Mouse (Mus musculus) lung, adult 18-20 months (tissue): ENCODE data around the gene Ildr1.

Source experiments
- DNase-seq, 2 experiments: peaks; one replicate each; pipeline ENCODE4 v3.0.0; 2022; ENCODE audit warnings: mixed read lengths in 2 of 2

Ildr1 gene

DNA sequence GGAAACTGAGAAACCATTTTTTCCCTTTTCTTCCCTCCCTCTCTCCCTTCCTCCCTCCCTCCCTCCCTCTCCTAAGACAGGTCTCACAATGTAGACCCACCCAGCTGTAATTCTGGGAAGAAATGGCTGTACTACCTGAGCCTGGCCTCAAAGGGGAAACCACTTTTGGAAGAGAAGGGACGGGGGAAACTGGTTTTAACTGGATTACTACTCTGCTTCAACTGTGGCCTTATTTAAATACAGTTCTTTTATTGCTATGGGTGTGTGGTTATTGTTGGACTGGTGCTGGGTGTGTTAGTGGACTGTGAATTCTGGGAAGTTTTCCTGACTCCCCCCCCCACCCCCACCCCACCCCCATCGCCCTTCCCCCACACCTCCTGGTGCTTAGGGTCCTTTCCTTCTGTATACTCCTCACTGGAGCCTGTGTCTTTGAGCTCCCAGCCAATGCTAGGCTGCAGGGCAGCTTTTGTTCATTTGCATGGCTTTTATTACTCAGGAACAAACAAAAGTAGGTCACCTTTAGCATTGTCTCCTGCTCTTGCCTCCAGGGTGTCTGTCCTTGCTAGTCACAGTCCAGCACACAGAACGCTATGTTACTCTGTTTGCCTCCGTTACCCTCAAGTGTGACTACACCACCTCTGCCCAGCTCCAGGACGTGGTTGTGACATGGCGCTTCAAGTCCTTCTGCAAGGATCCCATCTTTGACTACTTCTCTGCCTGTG lies 14.1 kb downstream of the Ildr1 start:
- DNase-seq: no peak

DNA sequence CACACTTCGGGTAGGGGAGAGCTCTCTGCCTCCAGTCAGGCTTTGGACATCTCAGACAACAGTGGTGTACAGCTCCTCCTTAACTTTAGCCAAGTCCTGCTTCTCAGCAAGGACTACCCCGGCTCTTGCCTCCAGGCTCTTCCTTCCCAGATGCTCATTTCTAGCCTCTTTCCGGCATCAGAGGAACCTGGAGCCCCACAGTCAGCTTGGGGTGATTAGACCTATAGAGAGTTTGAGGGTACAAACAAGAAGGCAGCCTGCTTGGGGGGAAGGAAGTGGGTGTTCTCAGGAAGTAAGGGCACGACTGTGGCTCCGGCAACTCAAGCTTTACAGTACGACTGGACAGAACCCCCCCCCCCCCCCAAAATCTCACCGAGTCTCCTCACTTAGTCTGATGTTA lies 15.0 kb downstream of the Ildr1 start:
- DNase-seq: no peak

DNA sequence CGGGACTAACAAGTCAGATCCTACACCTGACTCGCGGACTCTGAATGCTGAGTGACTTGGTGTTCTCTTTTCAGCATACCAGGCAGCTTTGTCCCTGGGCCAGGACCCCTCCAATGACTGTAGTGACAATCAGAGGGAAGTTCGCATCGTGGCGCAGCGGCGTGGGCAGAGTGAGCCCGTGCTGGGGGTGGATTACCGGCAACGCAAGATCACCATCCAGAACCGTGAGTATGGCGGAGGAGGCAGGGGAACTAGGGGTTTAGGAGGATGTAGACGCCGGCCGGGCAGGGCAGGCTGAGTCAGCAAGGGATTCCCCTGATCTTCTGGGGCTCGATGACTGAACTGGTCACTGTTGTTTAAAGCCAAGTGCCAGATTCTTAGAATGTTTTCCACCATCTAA lies 15.6 kb downstream of the Ildr1 start:
- peak in 1 of 2 experiments; percentile 24 for DNase-seq

DNA sequence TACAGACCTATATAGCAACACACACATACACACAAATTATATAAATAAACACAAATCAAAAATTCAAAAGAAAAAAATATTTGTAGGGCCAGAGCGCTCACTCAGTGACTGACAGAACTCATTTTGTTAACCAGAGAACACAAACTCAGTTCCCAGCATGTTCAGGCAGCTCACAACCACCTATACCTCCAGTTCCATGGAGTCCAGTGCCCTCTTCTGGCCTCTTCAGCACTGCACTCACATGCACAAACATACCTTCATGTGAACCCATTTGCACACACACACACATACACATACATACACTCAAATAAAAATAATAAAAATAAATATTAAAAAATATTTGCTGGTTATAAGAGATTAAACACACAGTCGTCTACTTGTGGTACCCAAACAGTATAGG lies 17.0 kb downstream of the Ildr1 start:
- DNase-seq: no peak

GRCm38 (mm10) chr16:36711760-36712159 lies 18.0 kb downstream of the Ildr1 start:
- DNase-seq: peak; percentile 35 to 45

- DNase-seq: no peak
Measured at GRCm38 (mm10) chr16:36717481-36717880, 23.7 kb downstream of the Ildr1 start.

GRCm38 (mm10) chr16:36718637-36719036 lies 24.9 kb downstream of the Ildr1 start:
- DNase-seq: no peak

GRCm38 (mm10) chr16:36720194-36721055 lies 26.6 kb downstream of the Ildr1 start:
- no peak for DNase-seq

DNA sequence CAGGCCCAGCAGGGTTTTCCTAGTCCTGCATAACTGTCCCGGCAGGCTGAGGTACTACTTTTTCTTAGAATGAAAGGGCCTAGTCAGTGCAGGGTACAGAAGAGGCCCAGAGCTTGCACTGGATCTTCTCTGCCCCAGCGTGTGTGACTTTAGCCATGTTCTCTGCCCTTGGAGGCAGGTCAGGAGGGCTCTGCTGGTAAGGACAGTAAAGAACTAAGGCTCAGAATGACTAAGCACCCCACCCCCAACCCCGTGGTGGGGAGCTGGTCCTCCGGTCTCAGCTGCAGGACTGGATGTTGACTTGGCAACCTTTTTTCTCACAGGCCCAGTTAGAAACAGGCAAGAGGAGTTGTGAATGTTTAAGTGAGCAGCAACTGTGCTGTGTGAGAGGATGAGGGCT lies 29.0 kb downstream of the Ildr1 start:
- no peak for DNase-seq

DNA sequence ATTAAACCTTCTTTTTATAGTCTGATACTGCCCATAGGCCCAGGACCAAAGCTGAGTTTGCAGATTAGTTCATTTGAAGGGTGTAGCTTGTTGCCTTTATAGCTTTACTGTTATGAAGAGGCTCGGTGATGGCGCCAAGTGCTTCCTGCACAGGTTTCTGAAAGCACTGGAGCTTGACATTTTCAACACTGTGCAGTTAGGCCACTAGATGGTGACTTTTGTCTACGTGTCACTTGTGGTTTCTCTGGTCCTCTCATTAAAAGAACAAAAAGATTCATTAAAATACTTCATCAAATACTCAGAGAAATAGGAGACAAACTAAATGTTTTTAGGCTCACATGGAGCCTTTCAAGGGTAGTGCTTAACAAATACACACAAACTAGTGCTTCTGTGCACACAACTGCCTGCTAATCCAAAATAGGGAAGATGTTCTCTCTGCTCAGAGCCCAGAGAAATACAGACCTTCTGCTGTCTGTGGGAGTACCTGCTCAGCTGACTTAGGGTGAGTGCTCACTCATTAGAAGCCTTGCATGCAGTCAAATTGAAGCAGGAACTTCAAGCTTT lies 30.2 kb downstream of the Ildr1 start:
- peak in 1 of 2 experiments; percentile 19 for DNase-seq

GRCm38 (mm10) chr16:36728959-36729358 lies 35.2 kb downstream of the Ildr1 start:
- DNase-seq: no peak

- no peak for DNase-seq
Measured at GRCm38 (mm10) chr16:36732572-36732971, 38.8 kb downstream of the Ildr1 start.

DNA sequence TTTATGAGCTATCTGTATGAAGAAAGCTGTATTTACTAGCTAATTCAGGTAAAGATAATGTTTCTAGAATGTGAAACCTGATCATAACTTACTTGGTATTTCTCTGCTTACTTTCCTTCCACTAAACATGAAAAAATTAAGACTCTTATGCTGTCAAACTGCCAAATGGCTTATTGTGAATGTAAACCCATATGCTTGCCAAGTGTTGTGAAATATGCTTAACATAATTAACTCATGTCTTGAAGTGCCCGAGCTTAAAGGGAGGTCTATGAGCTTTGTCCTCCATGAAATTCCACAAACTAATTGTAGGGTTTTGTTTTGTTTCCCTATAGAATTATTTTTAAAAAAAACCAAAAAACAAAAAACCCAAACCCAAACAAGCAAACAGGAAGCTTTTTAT lies 40.0 kb downstream of the Ildr1 start:
- DNase-seq: no peak

- peak; percentile 45 to 67 for DNase-seq
Measured at GRCm38 (mm10) chr16:36735421-36735820, 41.6 kb downstream of the Ildr1 start.

DNA sequence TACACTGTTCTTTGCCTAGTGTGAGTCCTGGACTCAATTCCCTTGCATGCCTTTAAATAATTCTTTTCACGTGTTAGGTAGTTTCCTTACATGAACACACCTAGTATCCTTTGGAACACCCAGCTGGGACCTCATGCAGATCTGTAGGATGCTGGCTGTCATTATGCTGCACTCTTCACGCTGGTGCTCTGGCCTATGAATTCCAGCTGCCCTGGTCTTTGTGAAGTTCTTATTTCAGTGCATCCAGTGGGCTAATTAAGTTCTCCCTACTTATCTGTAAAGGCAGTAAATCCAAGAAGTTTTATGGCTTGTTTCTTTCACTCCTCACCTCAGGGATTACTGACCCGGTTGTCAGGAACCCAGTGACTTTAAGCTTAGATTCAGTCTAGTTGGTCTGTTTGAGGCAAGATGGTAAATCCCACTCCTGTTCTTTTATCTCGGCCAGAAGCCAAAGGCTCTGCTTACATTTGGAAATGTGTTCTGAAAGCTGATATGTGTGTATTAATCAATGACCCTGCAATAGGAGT lies 45.7 kb downstream of the Ildr1 start:
- DNase-seq: no peak

DNA sequence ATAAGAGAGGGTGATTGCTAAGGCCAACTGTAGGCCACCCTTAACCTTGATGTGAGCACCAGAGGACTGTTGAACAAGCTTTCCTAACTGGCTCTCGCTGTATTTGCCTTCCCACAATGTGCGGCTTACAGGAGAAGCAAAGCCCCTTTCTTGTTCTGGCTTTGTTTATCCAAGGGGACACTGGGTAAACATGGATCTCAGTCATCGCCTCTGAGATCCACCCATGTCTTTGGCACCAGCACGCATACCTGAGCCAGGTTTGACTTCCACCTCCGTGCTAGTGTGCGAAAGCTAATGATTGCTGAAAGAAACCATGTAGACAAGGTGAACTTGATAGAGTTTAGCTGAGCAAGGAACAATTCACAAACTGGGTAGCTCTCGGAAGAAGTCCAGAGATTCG lies 49.8 kb downstream of the Ildr1 start:
- DNase-seq: peak in 1 of 2 experiments; percentile 34

GRCm38 (mm10) chr16:36747068-36747467 lies 53.3 kb downstream of the Ildr1 start:
- DNase-seq: peak; percentile 11 to 44

- no peak for DNase-seq
Measured at GRCm38 (mm10) chr16:36747767-36748166, 54.0 kb downstream of the Ildr1 start.

- DNase-seq: no peak
Measured at GRCm38 (mm10) chr16:36751979-36752378, 58.2 kb downstream of the Ildr1 start.

DNA sequence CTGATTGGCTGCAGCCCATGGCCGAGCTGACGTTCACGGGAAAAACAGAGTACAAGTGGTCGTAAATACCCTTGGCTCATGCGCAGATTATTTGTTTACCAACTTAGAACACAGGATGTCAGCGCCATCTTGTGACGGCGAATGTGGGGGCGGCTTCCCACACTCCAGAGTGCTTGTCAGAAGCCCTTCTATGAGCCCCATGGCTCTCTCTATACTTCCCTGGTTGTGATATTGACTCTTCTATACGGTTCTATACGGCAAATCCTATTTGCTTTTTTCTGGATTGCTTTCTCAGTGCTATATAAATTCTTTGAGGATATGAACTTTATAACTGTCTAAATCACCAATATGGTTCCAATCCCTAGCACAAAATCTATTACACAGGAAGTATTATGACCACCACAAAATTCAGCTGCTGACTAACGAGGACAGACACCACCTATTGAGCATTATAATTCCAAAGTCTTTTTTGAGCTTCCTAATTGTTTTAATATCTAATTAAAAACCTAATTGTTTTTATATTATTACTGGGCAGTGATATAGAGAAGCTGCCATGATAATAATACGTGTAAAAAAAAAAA lies 76.5 kb downstream of the Ildr1 start:
- no peak for DNase-seq

DNA sequence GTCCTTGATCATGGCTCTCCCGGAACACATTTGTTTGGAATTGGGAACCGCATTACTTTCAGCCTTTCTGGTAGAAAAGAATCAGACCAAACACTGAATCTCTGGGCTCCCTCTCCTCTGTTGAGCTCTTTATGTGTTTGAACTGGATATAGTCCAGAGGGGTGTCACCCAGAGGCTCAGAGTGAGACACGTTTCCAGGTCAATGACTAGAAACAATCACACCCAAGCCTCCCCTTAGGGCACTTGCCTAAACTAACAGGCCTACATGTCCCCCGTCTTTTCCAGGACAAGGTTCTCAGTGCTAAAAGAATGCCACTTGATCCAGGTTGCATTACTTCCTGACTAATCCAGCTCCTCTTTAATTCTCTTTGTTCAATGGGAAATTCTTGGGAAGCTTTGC lies 77.1 kb downstream of the Ildr1 start:
- DNase-seq: peak; percentile 41 to 79

DNA sequence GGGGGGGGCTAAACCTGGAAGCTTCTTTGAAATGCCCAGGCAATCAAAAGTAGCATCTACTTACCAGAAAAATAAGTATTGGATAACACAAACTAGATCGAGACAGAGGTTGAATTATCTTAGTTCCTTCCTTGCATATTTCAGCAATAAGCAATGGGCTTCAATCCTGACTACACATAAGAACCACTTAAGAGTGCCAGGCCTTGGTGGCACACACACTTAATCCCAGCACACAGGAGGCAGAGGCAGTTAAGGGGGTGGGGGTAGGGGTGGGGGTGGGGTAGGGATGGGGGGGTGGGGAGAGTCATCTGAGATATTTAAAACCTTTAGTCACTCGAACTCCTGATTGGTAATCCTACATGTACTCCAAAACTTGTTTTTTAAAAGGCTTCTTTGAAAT lies 77.5 kb downstream of the Ildr1 start:
- no peak for DNase-seq

DNA sequence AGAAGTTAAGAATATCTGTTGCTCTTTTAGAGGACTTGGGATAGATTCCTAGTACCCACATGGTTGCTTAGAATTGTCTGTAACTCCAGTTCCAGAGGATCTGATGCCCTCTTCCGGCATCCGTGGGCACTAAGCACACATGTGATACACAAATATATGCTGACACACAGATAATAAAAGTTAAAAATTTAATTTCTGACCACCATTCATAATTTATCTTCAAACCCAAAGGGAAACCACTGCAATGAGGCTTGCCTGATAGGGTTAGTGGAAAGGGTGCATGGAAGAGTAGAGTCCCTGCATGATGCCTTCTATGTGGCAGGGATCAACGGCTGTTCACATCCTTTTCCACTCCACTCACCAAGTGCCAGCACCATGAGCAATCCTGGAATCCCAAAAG lies 77.9 kb downstream of the Ildr1 start:
- no peak for DNase-seq
